Mouse (Mus musculus): ENCODE measurements around the gene Hbb-y. TPM values are rescaled to one million over a fixed set of nuclear protein-coding genes. Genes with fewer than 3 reads are reported as not detected.
"Not testable (repeated sequence)": the region's sequence is repeated elsewhere in the genome, so short reads cannot be mapped to it uniquely, and the experiment has no call there.

The Hbb-y gene
- polyA plus RNA-seq, 1 experiment from 2014 or later, result 7,962 TPM

DNA sequence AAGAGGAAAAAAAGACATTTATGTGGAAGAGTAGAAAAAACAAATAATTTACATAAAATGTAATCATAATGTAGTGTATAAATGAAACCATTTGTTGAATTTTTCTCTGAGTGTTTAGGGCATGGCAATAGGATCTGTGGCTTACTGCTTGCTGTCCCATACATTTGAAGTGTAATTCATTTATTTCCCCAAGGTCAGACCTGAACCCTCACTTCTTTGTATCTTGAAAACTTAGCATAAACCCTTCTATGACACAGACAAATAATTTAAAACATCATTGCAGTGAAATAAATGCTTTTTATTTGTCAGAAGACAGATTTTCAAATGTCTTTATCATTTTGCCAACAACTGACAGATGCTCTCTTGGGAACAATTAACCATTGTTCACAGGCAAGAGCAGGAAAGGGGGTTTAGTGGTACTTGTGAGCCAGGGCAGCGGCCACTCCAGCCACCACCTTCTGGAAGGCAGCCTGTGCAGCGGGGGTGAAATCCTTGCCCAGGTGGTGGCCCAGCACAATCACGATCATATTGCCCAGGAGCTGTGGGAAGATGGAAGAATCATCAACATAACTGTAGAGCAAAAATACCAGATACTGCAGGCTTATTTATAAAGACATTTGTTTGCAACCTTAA is 26.6 kb downstream of the Hbb-y start:
- no peak for ATAC-seq (ENCODE audit: insufficient number of reproducible peaks, low FRiP score, low TSS enrichment, low read depth)
- WGBS, result 73% methylated on average over 3 of the region's 3 CpGs

DNA sequence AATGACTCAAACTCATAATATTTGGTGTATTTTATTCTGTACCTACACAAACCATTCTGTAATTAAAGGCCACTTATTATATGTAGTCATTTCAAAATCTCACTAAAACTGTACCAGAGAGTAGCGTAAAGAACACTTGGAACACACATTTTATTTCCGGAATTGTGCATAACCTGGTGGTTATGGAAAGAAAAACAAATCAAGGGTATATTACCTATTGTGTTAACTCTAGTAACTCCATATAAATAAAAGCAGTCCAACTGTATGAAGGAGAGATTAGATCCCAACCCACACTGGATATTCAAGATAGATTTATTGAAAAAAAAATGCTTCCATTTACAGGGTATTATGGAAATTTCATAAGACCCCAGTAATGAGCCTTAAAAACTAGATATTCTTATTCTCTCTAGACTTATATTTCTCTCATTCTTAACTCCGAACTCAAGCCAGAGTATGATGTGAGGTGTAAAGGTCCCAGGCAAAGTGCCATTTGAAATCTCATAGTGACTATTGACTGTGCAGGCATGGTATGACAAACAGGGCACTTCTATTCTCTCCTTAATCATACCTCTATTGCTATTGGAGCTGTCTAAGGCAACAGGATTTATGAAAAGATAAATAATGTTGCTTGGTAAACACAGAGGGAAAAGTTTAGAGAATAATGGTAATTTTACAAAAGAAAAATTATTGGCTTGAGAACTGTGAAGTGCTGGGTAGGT is 27.3 kb downstream of the Hbb-y start:
- WGBS, result 93% methylated on average over 3 of the region's 3 CpGs
- no peaks in the 10 kb centered on the region for H3K9me3 ChIP-seq (ENCODE audit: control insufficient read depth, low read length)
- H3K9ac ChIP-seq (ENCODE audit: low read length), result no peak overlapping the region

More for the DNA sequence above, 26.6 kb downstream of the Hbb-y start:
- Histone ChIP-seq H3K9ac (ENCODE audit: low read length) (no peak overlapping the region), H3K9me3 (ENCODE audit: control insufficient read depth, low read length) (no peaks in the 10 kb centered on the region), H3K4me2 (ENCODE audit: low read depth, severe bottlenecking) (no peak overlapping the region), H3K27ac (replicated peaks; ENCODE audit: low read depth, low read length) (no peak overlapping the region), H3K27me3 (ENCODE audit: control insufficient read depth, insufficient read depth, low read length) (no peaks in the 10 kb centered on the region), H3K36me3 (ENCODE audit: control insufficient read depth, insufficient read depth, low read length) (no peaks in the 10 kb centered on the region), H3K4me1 (ENCODE audit: control insufficient read depth, insufficient read depth, low read length) (no peaks in the 10 kb centered on the region), H3K4me3 (ENCODE audit: low read depth, low read length) (no peak overlapping the region)
- no peak for DNase-seq (ENCODE audit: low spot score)

DNA sequence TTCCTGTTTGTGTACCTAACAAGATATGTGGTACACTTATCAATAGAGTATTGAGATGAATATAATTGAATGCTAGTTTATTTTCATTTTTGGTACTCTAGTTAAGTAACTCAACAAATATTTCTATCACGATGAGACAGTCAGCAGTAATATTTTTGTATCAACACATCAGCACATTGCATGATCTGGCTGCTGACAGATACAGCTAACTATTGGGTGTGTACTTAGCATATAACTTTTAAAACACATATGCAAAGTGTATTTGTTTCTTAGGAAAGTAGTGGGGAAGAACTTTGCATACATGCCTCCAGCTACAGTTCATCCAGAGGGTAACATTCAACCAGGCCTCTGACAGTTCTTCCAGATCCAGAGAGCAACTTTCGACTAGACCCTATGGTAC is 28.4 kb downstream of the Hbb-y start:
- H3K36me3 ChIP-seq (ENCODE audit: control insufficient read depth, insufficient read depth, low read length), result no peaks in the 10 kb centered on the region
- no peaks in the 10 kb centered on the region for H3K4me1 ChIP-seq (ENCODE audit: control insufficient read depth, insufficient read depth, low read length)
- H3K9ac ChIP-seq (ENCODE audit: low read length), result no peak overlapping the region
- H3K27ac ChIP-seq (replicated peaks; ENCODE audit: low read depth, low read length), result no peak overlapping the region
- H3K4me3 ChIP-seq (ENCODE audit: low read depth, low read length), result no peak overlapping the region
- no peaks in the 10 kb centered on the region for H3K9me3 ChIP-seq (ENCODE audit: control insufficient read depth, low read length)
- WGBS, result 90% methylated on average over 2 of the region's 2 CpGs
- ATAC-seq (ENCODE audit: insufficient number of reproducible peaks, low FRiP score, low TSS enrichment, low read depth) (no peak), DNase-seq (ENCODE audit: low spot score) (no peak)
- no peak overlapping the region for H3K4me2 ChIP-seq (ENCODE audit: low read depth, severe bottlenecking)
- H3K27me3 ChIP-seq (ENCODE audit: control insufficient read depth, insufficient read depth, low read length), result no peaks in the 10 kb centered on the region

More for the DNA sequence above, 27.3 kb downstream of the Hbb-y start:
- no peak overlapping the region for H3K27ac ChIP-seq (replicated peaks; ENCODE audit: low read depth, low read length)
- no peaks in the 10 kb centered on the region for H3K36me3 ChIP-seq (ENCODE audit: control insufficient read depth, insufficient read depth, low read length)
- H3K4me1 ChIP-seq (ENCODE audit: control insufficient read depth, insufficient read depth, low read length), result no peaks in the 10 kb centered on the region
- ATAC-seq (ENCODE audit: insufficient number of reproducible peaks, low FRiP score, low TSS enrichment, low read depth) (no peak), DNase-seq (ENCODE audit: low spot score) (no peak)
- no peak overlapping the region for H3K4me2 ChIP-seq (ENCODE audit: low read depth, severe bottlenecking)
- no peak overlapping the region for H3K4me3 ChIP-seq (ENCODE audit: low read depth, low read length)
- H3K27me3 ChIP-seq (ENCODE audit: control insufficient read depth, insufficient read depth, low read length), result no peaks in the 10 kb centered on the region

DNA sequence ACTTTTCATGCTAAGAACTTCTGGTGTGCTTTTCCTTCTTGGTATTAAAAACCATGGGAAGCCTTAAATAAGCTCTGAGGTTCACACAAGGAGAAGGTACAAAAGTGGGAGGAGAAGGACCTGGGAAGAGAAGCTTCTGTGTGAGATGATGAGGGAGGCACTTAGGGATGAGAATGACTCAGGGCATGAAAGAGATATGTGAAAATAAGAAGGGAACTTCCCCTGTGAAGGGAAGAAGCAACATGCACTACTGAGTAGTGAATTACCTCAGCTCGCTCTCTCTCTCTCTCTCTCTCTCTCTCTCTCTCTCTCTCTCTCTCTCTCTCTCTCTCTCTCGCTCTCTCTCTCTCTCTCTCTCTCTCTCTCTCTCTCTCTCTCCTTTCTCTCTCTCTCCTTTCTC is 37.9 kb downstream of the Hbb-y start:
- not testable (repeated sequence) for ATAC-seq (ENCODE audit: insufficient number of reproducible peaks, low FRiP score, low TSS enrichment, low read depth); H3K27me3 ChIP-seq (ENCODE audit: control insufficient read depth, insufficient read depth, low read length); H3K36me3 ChIP-seq (ENCODE audit: control insufficient read depth, insufficient read depth, low read length); H3K9ac ChIP-seq (ENCODE audit: low read length); H3K4me3 ChIP-seq (ENCODE audit: low read depth, low read length); H3K27ac ChIP-seq (replicated peaks; ENCODE audit: low read depth, low read length); H3K4me2 ChIP-seq (ENCODE audit: low read depth, severe bottlenecking); H3K9me3 ChIP-seq (ENCODE audit: control insufficient read depth, low read length); DNase-seq (ENCODE audit: low spot score); H3K4me1 ChIP-seq (ENCODE audit: control insufficient read depth, insufficient read depth, low read length)
- 83% methylated on average over 1 of the region's 2 CpGs for WGBS

DNA sequence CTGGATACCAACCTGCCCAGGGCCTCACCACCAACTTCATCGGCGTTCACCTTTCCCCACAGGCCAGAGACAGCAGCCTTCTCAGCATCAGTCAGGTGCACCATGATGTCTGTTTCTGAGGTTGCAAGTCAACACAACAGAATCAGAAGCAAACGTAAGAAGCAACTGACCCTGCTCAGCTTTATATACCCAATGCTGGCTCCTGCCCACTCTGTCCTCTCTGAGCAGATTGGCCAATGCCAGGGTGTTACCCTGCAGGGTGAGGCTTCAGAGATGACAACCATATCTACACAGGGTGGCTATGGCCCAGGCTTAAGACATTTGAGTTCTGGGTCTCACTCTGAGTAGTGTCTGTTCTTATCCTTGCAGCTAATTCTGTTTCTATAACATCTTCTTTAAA is 39.2 kb downstream of the Hbb-y start, which contains the start of gene Hbb-bt:
Gene Hbb-bt (minus strand): TSS at position 231 of the 400 bp plus-strand sequence.
- Histone ChIP-seq H3K4me2 (ENCODE audit: low read depth, severe bottlenecking) (no peak within 1 kb of the TSS), H3K27me3 (ENCODE audit: control insufficient read depth, insufficient read depth, low read length) (no peaks in the 10 kb centered on the region), H3K36me3 (ENCODE audit: control insufficient read depth, insufficient read depth, low read length) (no peaks in the 10 kb centered on the region), H3K9me3 (ENCODE audit: control insufficient read depth, low read length) (no peaks in the 10 kb centered on the region), H3K4me1 (ENCODE audit: control insufficient read depth, insufficient read depth, low read length) (no peaks in the 10 kb centered on the region), H3K27ac (replicated peaks; ENCODE audit: low read depth, low read length) (no peak within 1 kb of the TSS), H3K4me3 (ENCODE audit: low read depth, low read length) (no peak within 1 kb of the TSS), H3K9ac (ENCODE audit: low read length) (no peak within 1 kb of the TSS)
- WGBS, result 94% methylated on average over 3 of the region's 3 CpGs
- ATAC-seq (ENCODE audit: insufficient number of reproducible peaks, low FRiP score, low TSS enrichment, low read depth) (no peak), DNase-seq (ENCODE audit: low spot score) (no peak)

DNA sequence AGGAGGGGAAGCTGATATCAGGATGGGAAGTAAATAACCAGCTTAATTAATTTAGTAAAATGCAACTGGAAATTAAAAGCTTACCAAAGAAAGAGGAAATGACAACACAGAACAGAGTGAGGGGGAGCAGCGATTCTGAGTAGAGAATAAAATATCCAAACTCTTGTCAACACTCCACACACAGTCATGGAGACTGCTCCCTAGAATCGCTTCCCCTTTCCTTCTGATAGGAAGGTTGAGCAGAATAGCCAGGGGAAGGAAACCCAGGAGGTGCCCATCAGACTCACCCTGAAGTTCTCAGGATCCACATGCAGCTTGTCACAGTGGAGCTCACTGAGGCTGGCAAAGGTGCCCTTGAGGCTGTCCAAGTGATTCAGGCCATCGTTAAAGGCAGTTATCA is 39.9 kb downstream of the Hbb-y start:
- not testable (repeated sequence) for H3K4me1 ChIP-seq (ENCODE audit: control insufficient read depth, insufficient read depth, low read length); H3K4me3 ChIP-seq (ENCODE audit: low read depth, low read length); H3K27ac ChIP-seq (replicated peaks; ENCODE audit: low read depth, low read length); H3K4me2 ChIP-seq (ENCODE audit: low read depth, severe bottlenecking); H3K36me3 ChIP-seq (ENCODE audit: control insufficient read depth, insufficient read depth, low read length); DNase-seq (ENCODE audit: low spot score); H3K27me3 ChIP-seq (ENCODE audit: control insufficient read depth, insufficient read depth, low read length); H3K9me3 ChIP-seq (ENCODE audit: control insufficient read depth, low read length); ATAC-seq (ENCODE audit: insufficient number of reproducible peaks, low FRiP score, low TSS enrichment, low read depth); H3K9ac ChIP-seq (ENCODE audit: low read length)
- WGBS, result no CpG with 5 or more reads among the region's 3 CpGs

DNA sequence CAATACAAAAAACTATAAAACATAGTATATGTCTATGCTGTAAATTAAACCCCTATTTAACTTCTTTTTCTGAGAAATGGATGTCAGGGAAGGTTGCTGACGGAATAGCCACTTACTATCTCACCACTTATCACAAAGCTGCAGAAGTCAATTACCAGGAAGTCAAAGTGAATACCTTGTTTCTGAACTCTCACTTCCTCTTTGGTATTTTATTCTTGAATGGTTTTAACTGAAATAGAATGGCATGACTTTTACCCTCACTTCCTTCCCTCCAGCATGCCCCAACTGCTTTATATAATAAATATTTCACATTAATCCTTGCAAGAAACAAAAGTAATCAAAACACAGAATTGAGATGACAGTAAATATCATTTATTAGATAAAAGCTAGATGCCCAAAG is 40.8 kb downstream of the Hbb-y start:
- Histone ChIP-seq H3K9ac (ENCODE audit: low read length) (no peak overlapping the region), H3K27ac (replicated peaks; ENCODE audit: low read depth, low read length) (no peak overlapping the region), H3K4me2 (ENCODE audit: low read depth, severe bottlenecking) (no peak overlapping the region), H3K36me3 (ENCODE audit: control insufficient read depth, insufficient read depth, low read length) (no peaks in the 10 kb centered on the region), H3K4me3 (ENCODE audit: low read depth, low read length) (no peak overlapping the region), H3K4me1 (ENCODE audit: control insufficient read depth, insufficient read depth, low read length) (no peaks in the 10 kb centered on the region), H3K9me3 (ENCODE audit: control insufficient read depth, low read length) (no peaks in the 10 kb centered on the region), H3K27me3 (ENCODE audit: control insufficient read depth, insufficient read depth, low read length) (no peaks in the 10 kb centered on the region)
- no peak for ATAC-seq (ENCODE audit: insufficient number of reproducible peaks, low FRiP score, low TSS enrichment, low read depth)
- DNase-seq (ENCODE audit: low spot score), result no peak
- WGBS, result 78% methylated on average over 1 of the region's 1 CpGs

DNA sequence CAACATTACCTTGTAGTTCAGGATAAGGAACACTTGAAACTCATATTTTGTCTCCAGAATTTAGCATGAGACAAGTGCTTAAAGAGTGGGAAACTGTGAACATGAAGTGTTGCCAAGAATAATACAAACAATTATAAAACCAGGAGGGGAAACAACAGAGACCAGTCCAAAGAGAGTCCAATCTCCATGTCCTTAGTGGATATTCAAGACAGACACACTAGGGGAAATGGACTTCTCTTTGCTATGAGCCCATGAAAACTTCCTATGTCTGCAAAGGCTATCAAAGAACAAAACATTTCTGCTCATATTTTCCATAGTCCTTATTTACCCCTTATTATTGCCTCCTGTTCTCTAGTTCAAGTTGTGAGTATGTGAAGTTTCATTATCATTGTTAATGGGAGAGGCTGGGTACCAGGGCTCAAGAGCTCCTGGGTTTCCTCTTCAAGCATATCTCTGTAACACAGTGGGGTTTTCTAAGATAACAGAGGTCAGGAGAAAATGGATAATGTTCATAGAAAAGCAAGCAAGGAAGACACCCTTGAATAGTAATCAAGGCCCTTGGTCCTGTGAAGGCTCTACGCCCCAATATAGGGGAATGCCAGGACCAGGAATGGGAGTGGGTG is 41.7 kb downstream of the Hbb-y start:
- Histone ChIP-seq H3K4me2 (ENCODE audit: low read depth, severe bottlenecking) (no peak overlapping the region), H3K27ac (replicated peaks; ENCODE audit: low read depth, low read length) (no peak overlapping the region), H3K9me3 (ENCODE audit: control insufficient read depth, low read length) (no peaks in the 10 kb centered on the region), H3K36me3 (ENCODE audit: control insufficient read depth, insufficient read depth, low read length) (no peaks in the 10 kb centered on the region), H3K27me3 (ENCODE audit: control insufficient read depth, insufficient read depth, low read length) (no peaks in the 10 kb centered on the region), H3K4me1 (ENCODE audit: control insufficient read depth, insufficient read depth, low read length) (no peaks in the 10 kb centered on the region), H3K9ac (ENCODE audit: low read length) (no peak overlapping the region), H3K4me3 (ENCODE audit: low read depth, low read length) (no peak overlapping the region)
- no peak for ATAC-seq (ENCODE audit: insufficient number of reproducible peaks, low FRiP score, low TSS enrichment, low read depth)
- DNase-seq (ENCODE audit: low spot score), result no peak
- WGBS, result 85% methylated on average over 1 of the region's 1 CpGs
